ENCODE assay signal across 7 mouse cellular contexts in genomic region chr2:165233491-165234290, GRCm38 (mm10). TPM values are rescaled to one million over a fixed set of nuclear protein-coding genes. Genes with fewer than 3 reads are reported as not detected.
DNase-seq lines count a peak whose midpoint lies in the region; ATAC-seq lines count a peak whose summit lies in the region.

No protein-coding gene starts in this region.

- peak overlapping the region; percentile 72 for H3K27ac ChIP-seq in hindbrain, embryonic 14.5 days
- H3K27ac ChIP-seq in limb, embryonic 13.5 days, result no peak overlapping the region
- H3K27ac ChIP-seq in midbrain, embryonic 12.5 days (replicated peaks), result peak overlapping the region; percentile 76

- H3K4me3 ChIP-seq in hindbrain, embryonic 14.5 days (replicated peaks; ENCODE audit: low read length), result peak overlapping the region; percentile 59
- peak overlapping the region; percentile 61 for H3K4me3 ChIP-seq in limb, embryonic 13.5 days
- peak overlapping the region; percentile 79 for H3K4me3 ChIP-seq in midbrain, embryonic 12.5 days

- no peaks in the 10 kb centered on the region for H3K9me3 ChIP-seq in hindbrain, embryonic 14.5 days (ENCODE audit: control insufficient read depth, low read length)
- no peaks in the 10 kb centered on the region for H3K9me3 ChIP-seq in limb, embryonic 13.5 days
- no peaks in the 10 kb centered on the region for H3K9me3 ChIP-seq in midbrain, embryonic 12.5 days

- H3K4me2 ChIP-seq in hindbrain, embryonic 14.5 days (replicated peaks), result peak overlapping the region; percentile 97
- H3K4me2 ChIP-seq in limb, embryonic 13.5 days (replicated peaks), result peak overlapping the region; percentile 99
- H3K4me2 ChIP-seq in midbrain, embryonic 12.5 days (replicated peaks), result peak overlapping the region; percentile 95

- H3K36me3 ChIP-seq in hindbrain, embryonic 14.5 days (replicated peaks; ENCODE audit: control insufficient read depth, insufficient read depth), result no peaks in the 10 kb centered on the region
- H3K36me3 ChIP-seq in limb, embryonic 13.5 days, result no peaks in the 10 kb centered on the region
- no peaks in the 10 kb centered on the region for H3K36me3 ChIP-seq in midbrain, embryonic 12.5 days

- peak; percentile 17 for ATAC-seq in hindbrain, embryonic 14.5 days (ENCODE audit: low FRiP score)
- no peak; the same call in 1 of the 2 replicates for ATAC-seq in limb, embryonic 13.5 days (ENCODE audit: low FRiP score, low read depth)
- ATAC-seq in midbrain, embryonic 12.5 days (ENCODE audit: low FRiP score, low read depth), result peak; percentile 32

- peak overlapping the region; percentile 82 for H3K9ac ChIP-seq in hindbrain, embryonic 14.5 days
- H3K9ac ChIP-seq in limb, embryonic 13.5 days, result peak overlapping the region; percentile 67
- H3K9ac ChIP-seq in midbrain, embryonic 12.5 days (replicated peaks), result peak overlapping the region; percentile 80

- DNase-seq in adrenal gland, adult 18-20 months (ENCODE audit: low spot score in 2 of 2), result peak; percentile 61 to 72
- DNase-seq in cerebellum, adult 9-10 months, result peak; percentile 71
- peak; percentile 43 for DNase-seq in gastrocnemius, adult 18-20 months (ENCODE audit: low spot score)
- peak; percentile 52 for DNase-seq in hindbrain, embryonic 14.5 days (ENCODE audit: low spot score)
- DNase-seq in spleen, postnatal 36 days (ENCODE audit: low spot score in 2 of 2), result peak; percentile 22 to 23

- peaks cover 64% of the 10 kb centered on the region for H3K27me3 ChIP-seq in hindbrain, embryonic 14.5 days (ENCODE audit: control insufficient read depth, insufficient read depth, low read length)
- H3K27me3 ChIP-seq in limb, embryonic 13.5 days, result peaks cover 99% of the 10 kb centered on the region
- peaks cover 95% of the 10 kb centered on the region for H3K27me3 ChIP-seq in midbrain, embryonic 12.5 days

- WGBS in hindbrain, embryonic 14.5 days, result 1% methylated on average over 53 of the region's 82 CpGs
- 1% methylated on average over 82 of the region's 82 CpGs for WGBS in limb, embryonic 13.5 days
- WGBS in midbrain, embryonic 12.5 days, result under 1% methylated on average over 71 of the region's 82 CpGs

- H3K4me1 ChIP-seq in hindbrain, embryonic 14.5 days (replicated peaks; ENCODE audit: control insufficient read depth, insufficient read depth, low read length), result peaks cover 26% of the 10 kb centered on the region
- peaks cover 21% of the 10 kb centered on the region for H3K4me1 ChIP-seq in limb, embryonic 13.5 days
- peaks cover 65% of the 10 kb centered on the region for H3K4me1 ChIP-seq in midbrain, embryonic 12.5 days

RNA-seq across cellular contexts. Expression of gene Cdh22, which starts 1.0 kb away (rescaled TPM):
- 1 to 10 TPM; 1.4 to 1.7 TPM for total RNA-seq in adrenal gland, adult 18-20 months (2021)
- 1 to 10 TPM; 1.1 to 1.3 TPM for total RNA-seq in gastrocnemius, adult 18-20 months (2021)
- 12.4 and 15.4 TPM in 2 replicates for polyA plus RNA-seq in hindbrain, embryonic 14.5 days (2014; fragmentation: Nextera tagmentation; extraction: Ambion mirVana)
- 0.79 and 1.2 TPM in 2 replicates for polyA plus RNA-seq in limb, embryonic 13.5 days (2015; fragmentation: Nextera tagmentation; extraction: Ambion mirVana)
- 14.8 and 18.8 TPM in 2 replicates for polyA plus RNA-seq in midbrain, embryonic 12.5 days (2016; fragmentation: Nextera tagmentation; extraction: Ambion mirVana)

RNA-seq across cellular contexts. Expression of gene Slc35c2, which starts 54.0 kb away (rescaled TPM):
- total RNA-seq in adrenal gland, adult 18-20 months (2021), result 10 to 100 TPM; 30.7 to 50.1 TPM
- total RNA-seq in gastrocnemius, adult 18-20 months (2021), result 10 to 100 TPM; 19.4 to 20.0 TPM
- polyA plus RNA-seq in hindbrain, embryonic 14.5 days (2014; fragmentation: Nextera tagmentation; extraction: Ambion mirVana), result 60.1 and 60.8 TPM in 2 replicates
- polyA plus RNA-seq in limb, embryonic 13.5 days (2015; fragmentation: Nextera tagmentation; extraction: Ambion mirVana), result 56.3 and 56.4 TPM in 2 replicates
- 61.6 and 67.1 TPM in 2 replicates for polyA plus RNA-seq in midbrain, embryonic 12.5 days (2016; fragmentation: Nextera tagmentation; extraction: Ambion mirVana)
